Mouse (Mus musculus) thymus, adult 2 months (tissue): Measurements from ENCODE around the gene Pip5k1b. TPM values are rescaled to one million over a fixed set of nuclear protein-coding genes. Genes with fewer than 3 reads are reported as not detected.

Experiments used
- DNase-seq: peaks from one replicate; pipeline ENCODE4 v3.0.0; 2021
- H3K27ac ChIP-seq: fragments of 200-500 bp; 2 replicates; pipeline ENCODE4 v1.5.1; 2012; ENCODE audit warnings: low read length, control low read depth; ENCODE audit not compliant: control insufficient read depth, insufficient read depth
- H3K27me3 ChIP-seq: fragments of 200-500 bp; 2 replicates; pipeline ENCODE4 v1.6.1; 2012; ENCODE audit warnings: mild to moderate bottlenecking, low read length, moderate library complexity, mixed read lengths; ENCODE audit not compliant: control insufficient read depth, insufficient read depth
- H3K36me3 ChIP-seq: fragments of 200-500 bp; 2 replicates; pipeline ENCODE4 v1.6.1; 2012; ENCODE audit warnings: mild to moderate bottlenecking, low read length, moderate library complexity; ENCODE audit not compliant: control insufficient read depth, insufficient read depth
- H3K4me1 ChIP-seq: fragments of 200-500 bp; replicated peaks from 2 replicates; pipeline ENCODE4 v1.6.1; 2012; ENCODE audit warnings: low read length; ENCODE audit not compliant: control insufficient read depth, insufficient read depth
- H3K4me3 ChIP-seq: fragments of 200-500 bp; 2 replicates; pipeline ENCODE4 v1.5.1; 2012; ENCODE audit warnings: mild to moderate bottlenecking, low read length, control low read depth, moderate library complexity; ENCODE audit not compliant: control insufficient read depth, insufficient read depth
- CTCF ChIP-seq: fragments of 200-500 bp; IDR thresholded peaks from 2 replicates; pipeline ENCODE4 v1.5.1; 2012; ENCODE audit warnings: mild to moderate bottlenecking, control low read depth, low read length, moderate library complexity, borderline replicate concordance; ENCODE audit not compliant: control insufficient read depth, poor library complexity, insufficient read depth; ENCODE audit errors: extremely low read depth
- POLR2A ChIP-seq: fragments of 200-500 bp; IDR thresholded peaks from 2 replicates; pipeline ENCODE4 v1.6.1; 2012; ENCODE audit warnings: mild to moderate bottlenecking, low read length, control low read depth, moderate library complexity; ENCODE audit not compliant: control insufficient read depth, poor library complexity, insufficient read depth; ENCODE audit errors: extremely low read depth
- WGBS: fragments of 180-500 bp; shearing (Covaris S2); methylation state at CpG from one replicate; pipeline ENCODE4 v1.1.7; 2018; 5-methylcytosine and 5-hydroxymethylcytosine counted together
- polyA plus RNA-seq: library from polyadenylated mRNA; depleted of rRNA; stranded (reverse); fragments of >200 nt; gene quantifications from 2 replicates; pipeline ENCODE4 v1.2.3, GENCODE M21; 2012

Pip5k1b gene
- polyA plus RNA-seq, 1 experiment, result 5.0 TPM

DNA sequence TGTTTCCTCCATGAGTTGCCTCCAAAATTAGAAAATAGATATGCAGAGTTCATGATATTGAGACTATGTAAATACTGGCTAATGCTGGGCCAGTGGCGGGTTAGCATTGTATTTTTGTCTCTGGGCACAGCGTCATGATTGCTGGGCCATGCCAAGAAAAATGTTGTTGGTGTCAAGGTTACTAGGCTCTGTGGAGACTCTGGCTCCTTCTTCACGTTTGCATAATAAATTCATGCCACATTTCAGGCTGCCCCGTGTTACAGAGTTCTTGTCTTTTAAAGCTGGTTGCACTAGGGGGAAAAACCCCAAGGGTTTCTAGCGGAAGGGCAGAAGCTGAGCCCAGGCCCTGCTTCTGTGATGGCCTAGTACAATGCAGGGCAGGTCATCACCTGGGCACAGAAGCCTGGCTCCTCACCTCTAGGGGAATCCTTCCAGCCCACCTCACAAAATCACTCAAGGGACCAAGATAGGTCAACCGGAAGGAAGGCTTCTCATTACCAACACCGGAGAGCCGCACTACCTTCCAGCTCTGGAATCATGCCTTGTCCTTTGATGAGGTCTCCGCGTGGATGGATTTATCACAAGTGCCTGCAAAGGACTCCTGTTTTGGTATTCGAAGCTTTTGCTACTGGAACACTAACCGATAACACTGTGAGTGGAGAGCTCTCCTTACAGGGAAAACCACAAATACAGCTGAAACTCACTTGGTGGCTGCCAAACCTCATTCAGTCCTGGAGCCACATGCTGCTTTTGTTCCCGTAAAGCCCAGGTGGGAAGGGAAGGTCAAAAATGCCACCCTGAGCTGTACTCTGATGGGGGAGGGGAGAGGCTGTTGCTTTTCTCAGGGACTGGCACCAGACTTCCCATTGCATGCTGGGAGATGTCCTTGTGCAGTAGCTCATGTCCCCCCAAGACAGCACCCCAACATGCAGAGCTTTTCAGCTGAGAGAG lies 248.1 kb downstream of the Pip5k1b start:
- Histone ChIP-seq H3K4me3 (no peak overlapping the region), H3K27ac (no peak overlapping the region), H3K36me3 (no peaks in the 10 kb centered on the region), H3K27me3 (no peaks in the 10 kb centered on the region), H3K4me1 (peaks cover 8% of the 10 kb centered on the region)
- 62% methylated on average over 13 of the region's 13 CpGs for WGBS
- DNase-seq, result no peak
- TF ChIP-seq POLR2A (no peak), CTCF (no peak)

DNA sequence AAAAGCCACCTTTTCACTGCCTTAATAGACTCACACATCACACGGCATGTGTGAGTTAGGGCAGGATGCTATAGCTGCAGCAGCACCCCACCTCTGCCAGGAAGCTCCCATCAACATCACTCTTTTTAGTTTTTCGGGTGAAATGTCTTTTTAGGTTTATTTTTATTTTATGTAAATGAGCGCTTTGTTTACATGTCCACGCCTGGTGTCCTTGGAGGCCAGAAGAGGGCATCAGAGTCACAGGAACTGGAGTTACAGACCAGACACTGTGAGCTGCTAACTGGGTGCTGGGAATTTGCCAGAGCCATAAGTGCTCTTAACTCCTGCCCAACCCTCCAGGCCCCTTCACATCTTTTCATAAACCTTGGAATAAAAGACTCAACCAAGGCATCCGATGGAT lies 249.3 kb downstream of the Pip5k1b start:
- 97% methylated on average over 5 of the region's 5 CpGs for WGBS
- no peak overlapping the region for H3K27ac ChIP-seq
- TF ChIP-seq CTCF (no peak), POLR2A (no peak)
- DNase-seq, result no peak
- no peaks in the 10 kb centered on the region for H3K27me3 ChIP-seq
- H3K4me1 ChIP-seq, result peaks cover 8% of the 10 kb centered on the region
- no peaks in the 10 kb centered on the region for H3K36me3 ChIP-seq
- no peak overlapping the region for H3K4me3 ChIP-seq

DNA sequence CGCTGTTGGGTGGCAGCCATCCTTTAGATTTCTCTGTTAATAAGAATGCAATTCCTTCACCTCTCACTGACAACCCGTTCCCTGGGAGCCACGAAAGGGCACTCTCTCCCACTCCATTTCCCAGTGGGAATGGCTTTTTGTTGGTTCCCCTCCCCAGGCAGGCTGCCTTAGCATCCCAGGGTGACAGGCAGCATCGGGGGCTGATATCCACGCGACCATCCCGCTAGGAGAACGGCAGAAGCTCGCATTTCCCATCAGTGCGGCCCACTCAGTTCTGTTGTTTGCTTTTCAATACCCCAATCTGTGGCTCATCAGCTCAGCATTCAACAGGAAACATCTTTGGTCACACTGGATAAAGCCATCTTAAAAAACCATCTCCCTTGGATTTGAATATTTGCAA lies 253.5 kb downstream of the Pip5k1b start:
- Histone ChIP-seq H3K4me1 (no peaks in the 10 kb centered on the region), H3K27ac (no peak overlapping the region), H3K36me3 (no peaks in the 10 kb centered on the region), H3K27me3 (no peaks in the 10 kb centered on the region), H3K4me3 (no peak overlapping the region)
- 96% methylated on average over 10 of the region's 10 CpGs for WGBS
- DNase-seq, result no peak
- TF ChIP-seq POLR2A, result no peak
- no peak for TF ChIP-seq CTCF

DNA sequence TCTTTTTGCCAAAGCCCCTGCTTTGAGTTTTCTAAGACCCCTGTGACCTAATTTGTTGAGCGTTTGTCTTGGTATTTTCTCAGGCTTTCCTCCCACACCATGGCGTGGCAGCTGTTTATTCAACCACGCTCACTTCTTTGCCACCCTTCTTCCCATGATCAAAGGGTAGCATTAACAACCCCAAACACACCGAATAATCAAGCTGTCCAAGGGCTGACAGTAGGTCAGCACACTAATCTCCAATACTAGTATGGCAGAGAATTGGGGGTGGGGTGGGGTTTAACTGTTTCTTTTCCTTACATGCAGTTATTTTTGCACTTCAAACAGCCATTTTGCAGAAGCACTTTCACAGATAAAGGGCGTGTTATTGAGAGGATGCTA lies 253.9 kb downstream of the Pip5k1b start:
- TF ChIP-seq CTCF (no peak), POLR2A (no peak)
- 82% methylated on average over 5 of the region's 5 CpGs for WGBS
- no peak overlapping the region for H3K27ac ChIP-seq
- no peaks in the 10 kb centered on the region for H3K4me1 ChIP-seq
- DNase-seq, result no peak
- no peak overlapping the region for H3K4me3 ChIP-seq
- no peaks in the 10 kb centered on the region for H3K27me3 ChIP-seq
- no peaks in the 10 kb centered on the region for H3K36me3 ChIP-seq

DNA sequence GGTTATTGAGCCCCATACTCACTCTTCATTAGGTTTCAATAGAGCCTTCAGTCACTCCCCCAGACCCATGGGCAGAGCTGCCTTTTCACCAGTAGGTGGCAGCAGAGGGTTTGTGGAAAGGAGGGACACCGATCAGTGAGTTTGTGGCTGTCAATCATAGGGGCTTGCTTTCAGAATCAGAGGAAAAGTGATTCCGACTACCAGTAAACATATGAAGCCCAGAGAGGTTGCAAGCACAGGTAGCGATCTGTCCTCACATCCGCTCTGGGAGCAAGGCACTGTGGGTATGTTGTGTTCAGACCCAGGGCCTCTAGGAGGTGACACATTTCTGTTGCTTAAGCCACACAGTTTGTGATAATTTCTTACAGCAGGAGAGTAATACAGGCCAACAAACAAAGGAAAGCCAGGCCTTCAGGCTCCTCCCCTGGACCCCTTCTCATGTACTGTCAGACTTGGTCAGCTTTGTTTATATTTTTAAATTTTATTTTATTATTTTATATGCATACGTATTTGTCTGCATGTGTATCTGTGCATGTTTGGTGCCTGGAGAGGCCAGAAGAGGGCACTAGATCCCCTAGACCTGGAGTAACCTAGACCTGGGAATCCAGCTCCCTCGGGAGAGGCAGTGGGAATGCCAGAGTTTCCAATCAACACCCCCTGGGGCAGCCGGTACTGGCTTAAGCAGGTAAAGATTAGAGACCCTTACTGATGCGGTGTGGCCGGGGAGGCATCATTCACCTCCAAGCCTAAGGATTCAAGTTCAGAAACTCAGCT lies 254.5 kb downstream of the Pip5k1b start:
- Histone ChIP-seq H3K4me1 (no peaks in the 10 kb centered on the region), H3K36me3 (no peaks in the 10 kb centered on the region), H3K4me3 (no peak overlapping the region), H3K27me3 (no peaks in the 10 kb centered on the region), H3K27ac (no peak overlapping the region)
- TF ChIP-seq CTCF (peak; percentile 65; the same call in 1 of the 2 replicates), POLR2A (no peak)
- 42% methylated on average over 9 of the region's 9 CpGs for WGBS
- DNase-seq, result peak; percentile 78

DNA sequence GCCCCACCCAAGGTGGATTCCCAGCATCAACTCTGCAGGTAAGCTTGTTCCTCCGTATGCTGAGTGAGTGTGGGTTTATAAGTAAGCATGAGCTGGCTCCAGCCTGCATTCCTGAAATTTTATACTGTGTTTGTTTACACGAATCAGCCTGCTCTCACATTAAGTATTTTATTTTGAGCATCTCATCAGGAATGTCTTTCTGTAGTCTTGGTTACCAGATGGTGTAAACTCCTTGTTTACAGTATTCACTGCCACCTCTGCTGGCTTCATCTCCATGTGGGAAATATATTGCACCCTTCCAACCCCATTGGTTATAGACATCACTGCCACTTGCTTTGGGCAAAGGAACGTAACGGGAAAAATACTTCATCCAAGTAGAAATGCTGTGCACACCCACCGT lies 262.1 kb downstream of the Pip5k1b start:
- Histone ChIP-seq H3K4me3 (no peak overlapping the region), H3K4me1 (no peaks in the 10 kb centered on the region), H3K27me3 (no peaks in the 10 kb centered on the region), H3K27ac (no peak overlapping the region), H3K36me3 (no peaks in the 10 kb centered on the region)
- DNase-seq, result no peak
- TF ChIP-seq POLR2A, result no peak
- no peak for TF ChIP-seq CTCF
- WGBS, result 97% methylated on average over 5 of the region's 5 CpGs
